ENCODE assay signal across 8 mouse cellular contexts in the genomic region with DNA sequence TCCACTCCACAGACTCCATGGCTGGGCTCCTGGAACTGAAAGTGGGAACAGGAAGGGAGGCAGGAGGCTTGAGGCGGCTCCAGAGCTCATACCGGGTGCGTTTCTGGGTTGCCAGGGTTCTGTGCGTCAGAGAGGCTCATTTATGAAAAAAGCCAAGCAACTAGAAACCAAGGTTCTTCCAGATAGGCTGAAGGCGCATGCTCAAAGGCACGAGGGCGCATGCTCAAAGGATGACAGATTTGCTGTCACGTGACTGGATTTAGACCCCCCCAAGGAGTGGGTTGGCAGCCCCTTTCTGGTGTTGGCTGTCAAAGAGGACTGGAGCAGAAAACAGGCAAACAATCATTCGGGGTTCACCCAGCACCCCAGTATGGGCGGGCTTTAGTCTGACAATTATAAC. TPM values are rescaled to one million over a fixed set of nuclear protein-coding genes. Genes with fewer than 3 reads are reported as not detected.
DNase-seq lines count a peak whose midpoint lies in the region; ATAC-seq lines count a peak whose summit lies in the region.

No protein-coding gene starts in this region.

- 70% methylated on average over 10 of the region's 10 CpGs for WGBS in heart, embryonic 11.5 days (ENCODE audit: insufficient replicate concordance)

- H3K36me3 ChIP-seq in heart, embryonic 11.5 days (ENCODE audit: control insufficient read depth, insufficient read depth, low read length): no peaks in the 10 kb centered on the region

- H3K27ac ChIP-seq in heart, embryonic 11.5 days (ENCODE audit: low read depth, low read length): peak overlapping the region; percentile 57

- H3K4me3 ChIP-seq in heart, embryonic 11.5 days (ENCODE audit: low read depth, low read length): no peak overlapping the region

- H3K9me3 ChIP-seq in heart, embryonic 11.5 days (replicated peaks; ENCODE audit: control insufficient read depth, low read length): no peaks in the 10 kb centered on the region

- peaks cover 23% of the 10 kb centered on the region for H3K4me1 ChIP-seq in heart, embryonic 11.5 days (ENCODE audit: control insufficient read depth, insufficient read depth, low read length)

- no peaks in the 10 kb centered on the region for H3K27me3 ChIP-seq in heart, embryonic 11.5 days (ENCODE audit: control insufficient read depth, insufficient read depth, low read length)

- no peak for ATAC-seq in heart, embryonic 11.5 days (replicated peaks; ENCODE audit: insufficient number of reproducible peaks, low FRiP score, low TSS enrichment)

- H3K9ac ChIP-seq in heart, embryonic 11.5 days (ENCODE audit: low read depth, low read length): peak overlapping the region; percentile 52; the same call in 1 of the 2 replicates

- DNase-seq in right cerebral cortex, postnatal 14 days: peak; percentile 36
- DNase-seq in right cerebral cortex, adult 2 months (ENCODE audit: low spot score in 2 of 2): no peak
- peak; percentile 86 to 91 for DNase-seq in cerebellum, postnatal 36 days
- peak; percentile 54 to 70 for DNase-seq in layer of hippocampus, adult 18-20 months (ENCODE audit: low spot score in 2 of 2)
- peak; percentile 67 for DNase-seq in retina, postnatal 1 day
- no peak for DNase-seq in frontal cortex, postnatal 25 days (ENCODE audit: low spot score in 2 of 2)
- no peak for DNase-seq in yolk sac, embryonic 10.5 days (ENCODE audit: low spot score)

- no peak overlapping the region; the same call in 1 of the 2 replicates for H3K4me2 ChIP-seq in heart, embryonic 11.5 days

RNA-seq across cellular contexts. Expression of a gene that starts 16.8 kb away (rescaled TPM):
- 47.3 and 47.6 TPM in 2 replicates for polyA plus RNA-seq in heart, embryonic 11.5 days (2014; fragmentation: Nextera tagmentation; extraction: Ambion mirVana)
- 100 to 1,000 TPM; 108 to 115 TPM for total RNA-seq in layer of hippocampus, adult 18-20 months (2021)

RNA-seq across cellular contexts. Expression of a gene that starts 38.8 kb away (rescaled TPM):
- polyA plus RNA-seq in heart, embryonic 11.5 days (2014; fragmentation: Nextera tagmentation; extraction: Ambion mirVana): 0.13 and 0.34 TPM in 2 replicates
- under 1 TPM; 0.25 to 0.77 TPM for total RNA-seq in layer of hippocampus, adult 18-20 months (2021)

Comparison
In these comparisons a context has a peak if more than half of its experiments do, and no peak if none do; other contexts are left out.
1. DNase-seq: peak in right cerebral cortex, postnatal 14 days (single experiment), cerebellum, postnatal 36 days (2 of 2), layer of hippocampus, adult 18-20 months (2 of 2) and retina, postnatal 1 day (single experiment); none in right cerebral cortex, adult 2 months (0 of 2), frontal cortex, postnatal 25 days (0 of 2) and yolk sac, embryonic 10.5 days (single experiment).